Mouse (Mus musculus) heart, embryonic 16.5 days (tissue): ENCODE data around the gene Gm48552. TPM values are rescaled to one million over a fixed set of nuclear protein-coding genes. Genes with fewer than 3 reads are reported as not detected.

Experiments
- ATAC-seq: fragments of 200-750 bp; cut with Nextera tagmentation; replicated peaks from 2 replicates; pipeline ENCODE4 v1.8.0; 2017; ENCODE audit warnings: moderate number of reproducible peaks; ENCODE audit not compliant: insufficient read depth, low FRiP score; ENCODE audit errors: extremely low read depth
- H3K27ac ChIP-seq: fragments of 300-500 bp; sonication (generic); 2 replicates; pipeline ENCODE4 v1.5.1; 2014; ENCODE audit warnings: mild to moderate bottlenecking, low read length, control low read depth, moderate library complexity
- H3K27me3 ChIP-seq: fragments of 300-500 bp; sonication (generic); 2 replicates; pipeline ENCODE4 v1.6.1; 2014; ENCODE audit warnings: low read length, mixed read lengths; ENCODE audit not compliant: control insufficient read depth, insufficient read depth
- H3K36me3 ChIP-seq: fragments of 300-500 bp; sonication (generic); 2 replicates; pipeline ENCODE4 v1.6.1; 2014; ENCODE audit not compliant: control insufficient read depth, insufficient read depth
- H3K4me1 ChIP-seq: fragments of 300-500 bp; sonication (generic); 2 replicates; pipeline ENCODE4 v1.6.1; 2014; ENCODE audit warnings: low read length, mixed read lengths; ENCODE audit not compliant: control insufficient read depth, insufficient read depth
- H3K4me2 ChIP-seq: fragments of 300-500 bp; sonication (generic); 2 replicates; pipeline ENCODE4 v1.6.1; 2014; ENCODE audit warnings: low read depth, mild to moderate bottlenecking, control low read depth, low read length
- H3K4me3 ChIP-seq: fragments of 300-500 bp; sonication (generic); 2 replicates; pipeline ENCODE4 v1.5.1; 2014; ENCODE audit warnings: mild to moderate bottlenecking, control low read depth, low read length
- H3K9ac ChIP-seq: fragments of 300-500 bp; sonication (generic); 2 replicates; pipeline ENCODE4 v1.6.1; 2014; ENCODE audit warnings: low read length, control low read depth
- H3K9me3 ChIP-seq: fragments of 300-500 bp; sonication (generic); replicated peaks from 2 replicates; pipeline ENCODE4 v1.6.1; 2016; ENCODE audit warnings: low read length; ENCODE audit not compliant: control insufficient read depth
- WGBS: fragments of 180-500 bp; shearing (Covaris S2); extraction: QIAGEN DNeasy Blood & Tissue Kit; methylation state at CpG from one replicate; pipeline ENCODE4 v1.1.7; 2014; 5-methylcytosine and 5-hydroxymethylcytosine counted together
- polyA plus RNA-seq: library from polyadenylated mRNA; unstranded; fragments of >200 nt; fragmentation: Nextera tagmentation; extraction: Ambion mirVana; gene quantifications from 2 replicates; pipeline ENCODE4 v1.2.1, GENCODE M21; 2015

Gm48552 gene
- polyA plus RNA-seq, 1 experiment from 2014 or later: 0.83 TPM

- peaks cover 43% of the 10 kb centered on the region for H3K36me3 ChIP-seq
- no peak overlapping the region for H3K27ac ChIP-seq
- no peak overlapping the region for H3K9ac ChIP-seq
- H3K4me1 ChIP-seq: peaks cover 34% of the 10 kb centered on the region
- H3K27me3 ChIP-seq: no peaks in the 10 kb centered on the region
- no peak overlapping the region for H3K4me3 ChIP-seq
- no peak overlapping the region for H3K4me2 ChIP-seq
- no peaks in the 10 kb centered on the region for H3K9me3 ChIP-seq
- no peak for ATAC-seq
- 88% methylated on average over 6 of the region's 6 CpGs for WGBS
Observed at GRCm38 (mm10) chr10:81367207-81367495, 21.7 kb upstream of the Gm48552 start.

GRCm38 (mm10) chr10:81375322-81375721 lies 13.5 kb upstream of the Gm48552 start:
- peaks cover 13% of the 10 kb centered on the region for H3K36me3 ChIP-seq
- no peak overlapping the region for H3K4me3 ChIP-seq
- WGBS: 91% methylated on average over 10 of the region's 10 CpGs
- no peaks in the 10 kb centered on the region for H3K9me3 ChIP-seq
- H3K27me3 ChIP-seq: no peaks in the 10 kb centered on the region
- H3K4me2 ChIP-seq: no peak overlapping the region
- H3K4me1 ChIP-seq: peaks cover 18% of the 10 kb centered on the region
- H3K27ac ChIP-seq: no peak overlapping the region
- no peak overlapping the region for H3K9ac ChIP-seq
- ATAC-seq: no peak

GRCm38 (mm10) chr10:81376561-81377361 lies 12.0 kb upstream of the Gm48552 start:
- Histone ChIP-seq H3K9me3 (no peaks in the 10 kb centered on the region), H3K4me1 (peaks cover 18% of the 10 kb centered on the region), H3K4me3 (peak overlapping the region; percentile 86), H3K4me2 (peak overlapping the region; percentile 82), H3K36me3 (peaks cover 7% of the 10 kb centered on the region), H3K27me3 (no peaks in the 10 kb centered on the region), H3K27ac (peak overlapping the region; percentile 36), H3K9ac (peak overlapping the region; percentile 95)
- no peak for ATAC-seq
- WGBS: 35% methylated on average over 6 of the region's 6 CpGs

GRCm38 (mm10) chr10:81377362-81377664 lies 11.5 kb upstream of the Gm48552 start:
- Histone ChIP-seq H3K36me3 (peaks cover 7% of the 10 kb centered on the region), H3K4me3 (peak overlapping the region; percentile 86), H3K9me3 (no peaks in the 10 kb centered on the region), H3K9ac (peak overlapping the region; percentile 95), H3K27ac (peak overlapping the region; percentile 17), H3K4me2 (peak overlapping the region; percentile 82), H3K4me1 (peaks cover 23% of the 10 kb centered on the region), H3K27me3 (no peaks in the 10 kb centered on the region)
- no peak for ATAC-seq
- 45% methylated on average over 2 of the region's 2 CpGs for WGBS

GRCm38 (mm10) chr10:81377793-81378552 lies 10.8 kb upstream of the Gm48552 start, which contains the start of gene Fzr1:
Fzr1 (minus strand) TSS chr10:81378516.
- Histone ChIP-seq H3K4me3 (peak within 1 kb of the TSS; percentile 86), H3K36me3 (peaks cover 7% of the 10 kb centered on the region), H3K4me2 (peak within 1 kb of the TSS; percentile 82), H3K9me3 (no peaks in the 10 kb centered on the region), H3K27ac (peak within 1 kb of the TSS; percentile 78), H3K9ac (peak within 1 kb of the TSS; percentile 95), H3K27me3 (no peaks in the 10 kb centered on the region), H3K4me1 (peaks cover 26% of the 10 kb centered on the region)
- under 1% methylated on average over 55 of the region's 59 CpGs for WGBS
- no peak; the same call in 1 of the 2 replicates for ATAC-seq

- no peaks in the 10 kb centered on the region for H3K27me3 ChIP-seq
- H3K4me2 ChIP-seq: peak overlapping the region; percentile 76
- H3K4me3 ChIP-seq: peak overlapping the region; percentile 86
- no peaks in the 10 kb centered on the region for H3K9me3 ChIP-seq
- WGBS: under 1% methylated on average over 46 of the region's 46 CpGs
- H3K9ac ChIP-seq: peak overlapping the region; percentile 73
- peak overlapping the region; percentile 78 for H3K27ac ChIP-seq
- H3K36me3 ChIP-seq: peaks cover 6% of the 10 kb centered on the region
- H3K4me1 ChIP-seq: peaks cover 26% of the 10 kb centered on the region
- ATAC-seq: peak; percentile 94
Observed at GRCm38 (mm10) chr10:81378553-81379182, 10.1 kb upstream of the Gm48552 start.

- peak overlapping the region; percentile 73 for H3K9ac ChIP-seq
- no peak for ATAC-seq
- 62% methylated on average over 3 of the region's 3 CpGs for WGBS
- H3K4me2 ChIP-seq: peak overlapping the region; percentile 76
- no peaks in the 10 kb centered on the region for H3K9me3 ChIP-seq
- H3K27me3 ChIP-seq: no peaks in the 10 kb centered on the region
- H3K4me3 ChIP-seq: peak overlapping the region; percentile 86
- H3K4me1 ChIP-seq: peaks cover 26% of the 10 kb centered on the region
- peaks cover 4% of the 10 kb centered on the region for H3K36me3 ChIP-seq
- H3K27ac ChIP-seq: peak overlapping the region; percentile 78
Observed at GRCm38 (mm10) chr10:81379183-81379553, 9.6 kb upstream of the Gm48552 start.

- Histone ChIP-seq H3K27me3 (no peaks in the 10 kb centered on the region), H3K4me3 (no peak overlapping the region), H3K9me3 (no peaks in the 10 kb centered on the region), H3K27ac (no peak overlapping the region), H3K9ac (no peak overlapping the region), H3K36me3 (peaks cover 4% of the 10 kb centered on the region), H3K4me1 (peaks cover 26% of the 10 kb centered on the region), H3K4me2 (no peak overlapping the region)
- ATAC-seq: no peak
- WGBS: 83% methylated on average over 6 of the region's 6 CpGs
Observed at GRCm38 (mm10) chr10:81379809-81380378, 8.9 kb upstream of the Gm48552 start.
